Mouse (Mus musculus) hindbrain, embryonic 10.5 days (tissue): ENCODE data around the gene Syt17. TPM values are rescaled to one million over a fixed set of nuclear protein-coding genes. Genes with fewer than 3 reads are reported as not detected.

Experiments used
- DNase-seq: peaks from one replicate; pipeline ENCODE4 v3.0.0-alpha.2; 2017; ENCODE audit warnings: low spot score
- H3K27ac ChIP-seq: fragments of 300-500 bp; sonication (generic); 2 replicates; pipeline ENCODE4 v1.5.1; 2016; ENCODE audit warnings: mild to moderate bottlenecking, moderate library complexity
- H3K27me3 ChIP-seq: fragments of 300-500 bp; sonication (generic); 2 replicates; pipeline ENCODE4 v1.6.1; 2016; ENCODE audit warnings: mild to moderate bottlenecking; ENCODE audit not compliant: poor library complexity, insufficient read depth, severe bottlenecking
- H3K36me3 ChIP-seq: fragments of 300-500 bp; sonication (generic); 2 replicates; pipeline ENCODE4 v1.6.1; 2016; ENCODE audit warnings: mild to moderate bottlenecking, moderate library complexity
- H3K4me1 ChIP-seq: fragments of 300-500 bp; sonication (generic); replicated peaks from 2 replicates; pipeline ENCODE4 v1.6.1; 2016; ENCODE audit warnings: mild to moderate bottlenecking
- H3K4me3 ChIP-seq: fragments of 300-500 bp; sonication (generic); 2 replicates; pipeline ENCODE4 v1.5.1; 2016; ENCODE audit warnings: mild to moderate bottlenecking, moderate library complexity
- H3K9me3 ChIP-seq: fragments of 300-500 bp; sonication (generic); 2 replicates; pipeline ENCODE4 v1.6.1; 2016; ENCODE audit warnings: mild to moderate bottlenecking, moderate library complexity
- WGBS: fragments of 180-500 bp; shearing (Covaris S2); methylation state at CpG from one replicate; pipeline ENCODE4 v1.1.7; 2016; 5-methylcytosine and 5-hydroxymethylcytosine counted together
- polyA plus RNA-seq: library from polyadenylated mRNA; unstranded; fragments of >200 nt; fragmentation: Nextera tagmentation; extraction: Ambion mirVana; gene quantifications from 2 replicates; pipeline ENCODE4 v1.2.1, GENCODE M21; 2016

Syt17 gene
- polyA plus RNA-seq, 1 experiment from 2014 or later, result 3.0 TPM

- Histone ChIP-seq H3K27ac (no peak overlapping the region), H3K4me3 (no peak overlapping the region), H3K4me1 (peaks cover 12% of the 10 kb centered on the region), H3K36me3 (no peaks in the 10 kb centered on the region), H3K9me3 (no peaks in the 10 kb centered on the region), H3K27me3 (no peaks in the 10 kb centered on the region)
- DNase-seq, result no peak
- 83% methylated on average over 3 of the region's 3 CpGs for WGBS
These were observed 45.4 kb downstream of the Syt17 start for GRCm38 (mm10) chr7:118402576-118403022.

- Histone ChIP-seq H3K36me3 (no peaks in the 10 kb centered on the region), H3K4me3 (no peak overlapping the region), H3K4me1 (peaks cover 12% of the 10 kb centered on the region), H3K9me3 (no peaks in the 10 kb centered on the region), H3K27ac (0 out of 2 replicates have a peak overlapping the region, but pooled peaks have one; percentile 31), H3K27me3 (no peaks in the 10 kb centered on the region)
- no peak for DNase-seq
- WGBS, result 80% methylated on average over 5 of the region's 5 CpGs
These were observed 46.1 kb downstream of the Syt17 start for GRCm38 (mm10) chr7:118401949-118402348.

GRCm38 (mm10) chr7:118399764-118400163 lies 48.3 kb downstream of the Syt17 start:
- Histone ChIP-seq H3K27ac (no peak overlapping the region), H3K36me3 (no peaks in the 10 kb centered on the region), H3K4me1 (peaks cover 12% of the 10 kb centered on the region), H3K9me3 (no peaks in the 10 kb centered on the region), H3K27me3 (no peaks in the 10 kb centered on the region), H3K4me3 (no peak overlapping the region)
- 86% methylated on average over 9 of the region's 9 CpGs for WGBS
- no peak for DNase-seq

GRCm38 (mm10) chr7:118390705-118391104 lies 57.3 kb downstream of the Syt17 start:
- WGBS, result 86% methylated on average over 5 of the region's 5 CpGs
- DNase-seq, result no peak
- H3K4me1 ChIP-seq, result no peaks in the 10 kb centered on the region
- no peaks in the 10 kb centered on the region for H3K27me3 ChIP-seq
- H3K36me3 ChIP-seq, result no peaks in the 10 kb centered on the region
- H3K4me3 ChIP-seq, result no peak overlapping the region
- no peaks in the 10 kb centered on the region for H3K9me3 ChIP-seq
- H3K27ac ChIP-seq, result no peak overlapping the region

- no peaks in the 10 kb centered on the region for H3K4me1 ChIP-seq
- DNase-seq, result no peak
- H3K4me3 ChIP-seq, result no peak overlapping the region
- no peaks in the 10 kb centered on the region for H3K27me3 ChIP-seq
- no peaks in the 10 kb centered on the region for H3K36me3 ChIP-seq
- H3K9me3 ChIP-seq, result no peaks in the 10 kb centered on the region
- H3K27ac ChIP-seq, result no peak overlapping the region
- WGBS, result 90% methylated on average over 5 of the region's 5 CpGs
These were observed 67.0 kb downstream of the Syt17 start for GRCm38 (mm10) chr7:118380996-118381395.

- Histone ChIP-seq H3K27me3 (no peaks in the 10 kb centered on the region), H3K4me3 (no peak overlapping the region), H3K9me3 (no peaks in the 10 kb centered on the region), H3K27ac (no peak overlapping the region), H3K36me3 (no peaks in the 10 kb centered on the region), H3K4me1 (no peaks in the 10 kb centered on the region)
- no peak for DNase-seq
- WGBS, result 89% methylated on average over 3 of the region's 3 CpGs
These were observed 68.0 kb downstream of the Syt17 start for GRCm38 (mm10) chr7:118380056-118380455.

GRCm38 (mm10) chr7:118376590-118376989 lies 71.4 kb downstream of the Syt17 start:
- Histone ChIP-seq H3K36me3 (no peaks in the 10 kb centered on the region), H3K4me1 (no peaks in the 10 kb centered on the region), H3K27ac (no peak overlapping the region), H3K27me3 (no peaks in the 10 kb centered on the region), H3K9me3 (no peaks in the 10 kb centered on the region), H3K4me3 (no peak overlapping the region)
- 96% methylated on average over 4 of the region's 4 CpGs for WGBS
- no peak for DNase-seq

GRCm38 (mm10) chr7:118375341-118375740 lies 72.7 kb downstream of the Syt17 start:
- no peak overlapping the region for H3K27ac ChIP-seq
- no peak overlapping the region for H3K4me3 ChIP-seq
- H3K36me3 ChIP-seq, result no peaks in the 10 kb centered on the region
- 93% methylated on average over 3 of the region's 3 CpGs for WGBS
- no peak for DNase-seq
- no peaks in the 10 kb centered on the region for H3K4me1 ChIP-seq
- no peaks in the 10 kb centered on the region for H3K9me3 ChIP-seq
- no peaks in the 10 kb centered on the region for H3K27me3 ChIP-seq

- H3K27me3 ChIP-seq, result no peaks in the 10 kb centered on the region
- no peak overlapping the region for H3K27ac ChIP-seq
- WGBS, result 95% methylated on average over 5 of the region's 5 CpGs
- no peaks in the 10 kb centered on the region for H3K9me3 ChIP-seq
- no peak for DNase-seq
- no peak overlapping the region for H3K4me3 ChIP-seq
- H3K36me3 ChIP-seq, result no peaks in the 10 kb centered on the region
- H3K4me1 ChIP-seq, result peaks cover under 1% of the 10 kb centered on the region; the same call in 1 of the 2 replicates
These were observed 76.7 kb downstream of the Syt17 start for GRCm38 (mm10) chr7:118371361-118371760.

- 64% methylated on average over 2 of the region's 2 CpGs for WGBS
- Histone ChIP-seq H3K4me1 (peaks cover 14% of the 10 kb centered on the region), H3K9me3 (no peaks in the 10 kb centered on the region)
These were observed 78.3 kb downstream of the Syt17 start for GRCm38 (mm10) chr7:118369705-118370104.

GRCm38 (mm10) chr7:118365902-118366301 lies 82.1 kb downstream of the Syt17 start:
- no peak for DNase-seq
- Histone ChIP-seq H3K36me3 (no peaks in the 10 kb centered on the region), H3K4me1 (peaks cover 20% of the 10 kb centered on the region), H3K27ac (no peak overlapping the region), H3K27me3 (no peaks in the 10 kb centered on the region), H3K9me3 (no peaks in the 10 kb centered on the region), H3K4me3 (no peak overlapping the region)
- whole genome bisulfite sequencing, result 78% methylated on average over 3 of the region's 3 CpGs

More at GRCm38 (mm10) chr7:118369705-118370104, 78.3 kb downstream of the Syt17 start:
- Histone ChIP-seq H3K27ac (no peak overlapping the region), H3K36me3 (no peaks in the 10 kb centered on the region), H3K4me3 (no peak overlapping the region), H3K27me3 (no peaks in the 10 kb centered on the region)
- DNase-seq, result no peak

GRCm38 (mm10) chr7:118365251-118365650 lies 82.8 kb downstream of the Syt17 start:
- Histone ChIP-seq H3K36me3 (no peaks in the 10 kb centered on the region), H3K27ac (no peak overlapping the region), H3K27me3 (no peaks in the 10 kb centered on the region), H3K9me3 (no peaks in the 10 kb centered on the region), H3K4me3 (no peak overlapping the region), H3K4me1 (peaks cover 20% of the 10 kb centered on the region)
- DNase-seq, result no peak
- 67% methylated on average over 6 of the region's 6 CpGs for WGBS

GRCm38 (mm10) chr7:118364353-118365007 lies 83.5 kb downstream of the Syt17 start:
- Histone ChIP-seq H3K4me1 (peaks cover 20% of the 10 kb centered on the region), H3K4me3 (no peak overlapping the region), H3K36me3 (no peaks in the 10 kb centered on the region), H3K27ac (peak overlapping the region; percentile 35; the same call in 1 of the 2 replicates), H3K27me3 (no peaks in the 10 kb centered on the region), H3K9me3 (no peaks in the 10 kb centered on the region)
- no peak for DNase-seq
- 33% methylated on average over 7 of the region's 7 CpGs for WGBS
